Mouse (Mus musculus): ENCODE measurements around the gene Lcn6. TPM values are rescaled to one million over a fixed set of nuclear protein-coding genes. Genes with fewer than 3 reads are reported as not detected.
"Not testable (repeated sequence)": the region's sequence is repeated elsewhere in the genome, so short reads cannot be mapped to it uniquely, and the experiment has no call there.

The Lcn6 gene
- polyA plus RNA-seq, 1 experiment from 2014 or later: not detected

GRCm38 (mm10) chr2:25706643-25707481 lies 30.3 kb downstream of the Lcn6 start, which contains the start of gene Bmyc:
Bmyc (plus strand) TSS chr2:25706739.
- peak within 1 kb of the TSS; percentile 82 for H3K4me3 ChIP-seq (replicated peaks)
- H3K4me2 ChIP-seq (replicated peaks): peak within 1 kb of the TSS; percentile 77
- ATAC-seq: peak; percentile 97
- H3K9me3 ChIP-seq: no peaks in the 10 kb centered on the region
- WGBS: under 1% methylated on average over 75 of the region's 78 CpGs
- H3K36me3 ChIP-seq: no peaks in the 10 kb centered on the region
- peak within 1 kb of the TSS; percentile 78 for H3K27ac ChIP-seq
- H3K9ac ChIP-seq (replicated peaks): peak within 1 kb of the TSS; percentile 87
- H3K27me3 ChIP-seq: 0 out of 2 replicates have a peak, but pooled peaks cover 2% of the 10 kb centered on the region
- peaks cover 21% of the 10 kb centered on the region for H3K4me1 ChIP-seq (replicated peaks)

GRCm38 (mm10) chr2:25708121-25708520 lies 31.5 kb downstream of the Lcn6 start:
- 82% methylated on average over 2 of the region's 2 CpGs for WGBS

GRCm38 (mm10) chr2:25709056-25709455 lies 32.5 kb downstream of the Lcn6 start:
- H3K9me3 ChIP-seq; H3K27ac ChIP-seq; ATAC-seq; H3K27me3 ChIP-seq; H3K4me3 ChIP-seq (replicated peaks); H3K36me3 ChIP-seq: not testable (repeated sequence)
- Histone ChIP-seq H3K9ac (replicated peaks) (0 out of 2 replicates have a peak overlapping the region, but pooled peaks have one; percentile 15), H3K4me1 (replicated peaks) (peaks cover 21% of the 10 kb centered on the region), H3K4me2 (replicated peaks) (0 out of 2 replicates have a peak overlapping the region, but pooled peaks have one; percentile 44)
- 97% methylated on average over 1 of the region's 1 CpGs for WGBS

More at GRCm38 (mm10) chr2:25708121-25708520, 31.5 kb downstream of the Lcn6 start:
- H3K4me2 ChIP-seq (replicated peaks): peak overlapping the region; percentile 44
- no peak overlapping the region for H3K27ac ChIP-seq
- H3K4me3 ChIP-seq (replicated peaks): peak overlapping the region; percentile 20
- H3K4me1 ChIP-seq (replicated peaks): peaks cover 21% of the 10 kb centered on the region
- H3K9me3 ChIP-seq: no peaks in the 10 kb centered on the region
- no peaks in the 10 kb centered on the region for H3K27me3 ChIP-seq
- no peaks in the 10 kb centered on the region for H3K36me3 ChIP-seq
- ATAC-seq: no peak
- peak overlapping the region; percentile 15 for H3K9ac ChIP-seq (replicated peaks)

- not testable (repeated sequence) for H3K4me2 ChIP-seq (replicated peaks); H3K27ac ChIP-seq; H3K36me3 ChIP-seq; H3K9me3 ChIP-seq; ATAC-seq; H3K4me3 ChIP-seq (replicated peaks); H3K27me3 ChIP-seq; H3K9ac ChIP-seq (replicated peaks)
- peaks cover 21% of the 10 kb centered on the region for H3K4me1 ChIP-seq (replicated peaks)
- WGBS: 87% methylated on average over 2 of the region's 2 CpGs
Observed at GRCm38 (mm10) chr2:25709791-25710190, 33.2 kb downstream of the Lcn6 start.

- not testable (repeated sequence) for H3K27me3 ChIP-seq; H3K9ac ChIP-seq (replicated peaks); H3K4me3 ChIP-seq (replicated peaks); ATAC-seq; H3K27ac ChIP-seq; H3K4me2 ChIP-seq (replicated peaks); H3K36me3 ChIP-seq; H3K9me3 ChIP-seq
- peaks cover 17% of the 10 kb centered on the region for H3K4me1 ChIP-seq (replicated peaks)
- WGBS: 34% methylated on average over 3 of the region's 3 CpGs
Observed at GRCm38 (mm10) chr2:25711641-25712040, 35.1 kb downstream of the Lcn6 start.

GRCm38 (mm10) chr2:25717222-25717621 lies 40.6 kb downstream of the Lcn6 start:
- no peak for ATAC-seq
- Histone ChIP-seq H3K36me3 (no peaks in the 10 kb centered on the region), H3K4me2 (replicated peaks) (no peak overlapping the region), H3K9ac (replicated peaks) (no peak overlapping the region), H3K27ac (no peak overlapping the region), H3K9me3 (no peaks in the 10 kb centered on the region), H3K4me1 (replicated peaks) (no peaks in the 10 kb centered on the region), H3K4me3 (replicated peaks) (no peak overlapping the region), H3K27me3 (no peaks in the 10 kb centered on the region)

Other genes starting within 250 kb of the Lcn6 start
- 10.2 and 11.1 TPM in 2 replicates for gene Abca2, start 248.1 kb upstream of the Lcn6 start, polyA plus RNA-seq (2015; fragmentation: Nextera tagmentation; extraction: Ambion mirVana)
- gene Clic3, start 219.9 kb upstream of the Lcn6 start, polyA plus RNA-seq (2015; fragmentation: Nextera tagmentation; extraction: Ambion mirVana): 2.7 and 4.0 TPM in 2 replicates
- 85.7 and 92.1 TPM in 2 replicates for gene Paxx, start 215.7 kb upstream of the Lcn6 start, polyA plus RNA-seq (2015; fragmentation: Nextera tagmentation; extraction: Ambion mirVana)
- gene Ptgds, start 206.7 kb upstream of the Lcn6 start, polyA plus RNA-seq (2015; fragmentation: Nextera tagmentation; extraction: Ambion mirVana): 48.6 and 80.5 TPM in 2 replicates
- not detected in 2 replicates for gene Lcn12, start 182.9 kb upstream of the Lcn6 start, polyA plus RNA-seq (2015; fragmentation: Nextera tagmentation; extraction: Ambion mirVana)
- 120 and 122 TPM in 2 replicates for gene Fbxw5, start 176.0 kb upstream of the Lcn6 start, polyA plus RNA-seq (2015; fragmentation: Nextera tagmentation; extraction: Ambion mirVana)
- gene C8g, start 175.1 kb upstream of the Lcn6 start, polyA plus RNA-seq (2015; fragmentation: Nextera tagmentation; extraction: Ambion mirVana): 5.6 and 7.2 TPM in 2 replicates
- 22.9 and 24.1 TPM in 2 replicates for gene Traf2, start 129.8 kb upstream of the Lcn6 start, polyA plus RNA-seq (2015; fragmentation: Nextera tagmentation; extraction: Ambion mirVana)
- gene Edf1, start 118.9 kb upstream of the Lcn6 start, polyA plus RNA-seq (2015; fragmentation: Nextera tagmentation; extraction: Ambion mirVana): 387 and 406 TPM in 2 replicates
- 3.2 and 6.8 TPM in 2 replicates for gene Mamdc4, start 101.9 kb upstream of the Lcn6 start, polyA plus RNA-seq (2015; fragmentation: Nextera tagmentation; extraction: Ambion mirVana)
- gene Phpt1, start 101.6 kb upstream of the Lcn6 start, polyA plus RNA-seq (2015; fragmentation: Nextera tagmentation; extraction: Ambion mirVana): 190 and 193 TPM in 2 replicates
- gene Ajm1, start 95.0 kb upstream of the Lcn6 start, polyA plus RNA-seq (2015; fragmentation: Nextera tagmentation; extraction: Ambion mirVana): 3.5 and 5.7 TPM in 2 replicates
- 67.2 and 75.9 TPM in 2 replicates for gene Rabl6, start 68.3 kb upstream of the Lcn6 start, polyA plus RNA-seq (2015; fragmentation: Nextera tagmentation; extraction: Ambion mirVana)
- 0.24 and 0.47 TPM in 2 replicates for gene Ccdc183, start 59.1 kb upstream of the Lcn6 start, polyA plus RNA-seq (2015; fragmentation: Nextera tagmentation; extraction: Ambion mirVana)
- gene Tmem141, start 54.8 kb upstream of the Lcn6 start, polyA plus RNA-seq (2015; fragmentation: Nextera tagmentation; extraction: Ambion mirVana): 27.5 and 32.3 TPM in 2 replicates
- gene Fcna, start 48.8 kb upstream of the Lcn6 start, polyA plus RNA-seq (2015; fragmentation: Nextera tagmentation; extraction: Ambion mirVana): 1.1 and 1.8 TPM in 2 replicates
- gene Lcn8, start 23.7 kb upstream of the Lcn6 start, polyA plus RNA-seq (2015; fragmentation: Nextera tagmentation; extraction: Ambion mirVana): not detected in 2 replicates
- not detected in 2 replicates for gene Lcn5, start 18.8 kb upstream of the Lcn6 start, polyA plus RNA-seq (2015; fragmentation: Nextera tagmentation; extraction: Ambion mirVana)
- not detected in 2 replicates for gene Lcn10, start 5.9 kb downstream of the Lcn6 start, polyA plus RNA-seq (2015; fragmentation: Nextera tagmentation; extraction: Ambion mirVana)
- gene Obp2a, start 23.3 kb downstream of the Lcn6 start, polyA plus RNA-seq (2015; fragmentation: Nextera tagmentation; extraction: Ambion mirVana): not detected in 2 replicates
- 98.4 and 100 TPM in 2 replicates for gene Bmyc, start 30.0 kb downstream of the Lcn6 start, polyA plus RNA-seq (2015; fragmentation: Nextera tagmentation; extraction: Ambion mirVana)
- gene Obp2b, start 60.2 kb downstream of the Lcn6 start, polyA plus RNA-seq (2015; fragmentation: Nextera tagmentation; extraction: Ambion mirVana): not detected in 2 replicates
- gene Lcn3, start 88.8 kb downstream of the Lcn6 start, polyA plus RNA-seq (2015; fragmentation: Nextera tagmentation; extraction: Ambion mirVana): not detected in 2 replicates
- not detected in 2 replicates for gene Lcn11, start 100.2 kb downstream of the Lcn6 start, polyA plus RNA-seq (2015; fragmentation: Nextera tagmentation; extraction: Ambion mirVana)
- not detected in 2 replicates for gene Gm13539, start 105.5 kb downstream of the Lcn6 start, polyA plus RNA-seq (2015; fragmentation: Nextera tagmentation; extraction: Ambion mirVana)
- not detected in 2 replicates for gene Glt6d1, start 139.1 kb downstream of the Lcn6 start, polyA plus RNA-seq (2015; fragmentation: Nextera tagmentation; extraction: Ambion mirVana)
- gene Lcn9, start 146.4 kb downstream of the Lcn6 start, polyA plus RNA-seq (2015; fragmentation: Nextera tagmentation; extraction: Ambion mirVana): not detected in 2 replicates
- not detected in 2 replicates for gene Sohlh1, start 170.5 kb downstream of the Lcn6 start, polyA plus RNA-seq (2015; fragmentation: Nextera tagmentation; extraction: Ambion mirVana)
- gene Kcnt1, start 186.9 kb downstream of the Lcn6 start, polyA plus RNA-seq (2015; fragmentation: Nextera tagmentation; extraction: Ambion mirVana): 4.4 and 5.9 TPM in 2 replicates